Mouse (Mus musculus): ENCODE measurements around the gene Ier3. TPM values are rescaled to one million over a fixed set of nuclear protein-coding genes. Genes with fewer than 3 reads are reported as not detected.

Ier3 gene
- polyA plus RNA-seq, 1 experiment, result 8.6 TPM

DNA sequence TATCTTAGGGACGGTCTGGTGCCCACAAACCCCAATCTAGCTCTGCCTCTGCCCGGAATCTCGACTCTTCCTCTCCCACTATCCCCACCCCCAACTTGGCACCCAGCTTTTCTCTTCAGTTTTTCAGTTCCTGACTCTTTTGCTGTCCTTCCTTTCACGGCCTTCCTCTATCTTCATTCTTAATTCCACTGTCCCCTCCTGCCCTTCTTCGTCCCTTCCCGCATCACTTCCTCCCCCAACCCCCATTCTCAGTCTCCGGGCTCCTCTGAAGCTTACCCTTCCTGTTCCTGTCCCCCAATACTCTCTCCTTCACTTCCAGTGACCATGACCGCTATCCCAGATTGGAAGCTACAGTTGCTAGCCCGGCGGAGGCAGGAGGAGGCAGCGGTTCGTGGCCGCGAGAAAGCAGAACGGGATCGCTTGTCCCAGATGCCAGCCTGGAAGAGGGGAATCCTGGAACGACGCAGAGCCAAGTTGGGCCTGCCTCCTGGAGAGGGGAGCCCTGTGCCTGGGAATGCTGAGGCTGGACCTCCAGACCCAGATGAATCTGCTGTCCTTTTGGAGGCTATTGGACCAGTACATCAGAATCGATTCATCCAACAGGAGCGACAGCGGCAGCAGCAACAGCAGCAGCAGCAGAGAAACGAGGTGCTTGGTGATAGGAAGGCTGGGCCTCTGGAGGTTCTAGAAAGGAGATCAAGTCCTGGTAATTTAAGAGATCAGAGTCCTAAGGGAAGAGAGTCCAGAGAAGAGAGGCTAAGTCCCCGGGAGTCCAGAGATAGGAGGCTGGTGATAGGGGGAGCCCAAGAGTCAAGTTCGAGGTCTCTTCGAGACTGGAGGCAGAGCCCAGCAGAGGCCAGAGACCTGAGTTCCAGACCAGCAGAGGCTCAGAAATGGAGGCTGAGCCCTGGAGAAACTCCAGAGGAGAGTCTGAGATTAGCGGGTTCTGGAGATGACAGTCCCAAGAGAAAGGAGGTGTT, 45.7 kb downstream of the Ier3 start:
- H3K27me3 ChIP-seq (ENCODE audit: control insufficient read depth, insufficient read depth, low read length), result no peaks in the 10 kb centered on the region
- peaks cover 16% of the 10 kb centered on the region for H3K4me1 ChIP-seq (ENCODE audit: control insufficient read depth, insufficient read depth, insufficient read length, low read length)
- H3K27ac ChIP-seq (ENCODE audit: insufficient read depth, low read depth, low read length), result peak overlapping the region; percentile 90
- H3K36me3 ChIP-seq (ENCODE audit: control insufficient read depth, insufficient read depth, low read length), result no peaks in the 10 kb centered on the region
- TF ChIP-seq CTCF (IDR thresholded peaks at IDR 0.05; ENCODE audit: extremely low read depth, insufficient read length, insufficient replicate concordance, low read depth, low read length), result peak; percentile 45; the same call in 1 of the 2 replicates
- TF ChIP-seq POLR2A (IDR thresholded peaks at IDR 0.05; ENCODE audit: low read depth, low read length), result no peak; the same call in 1 of the 2 replicates
- peak overlapping the region; percentile 74 for H3K4me3 ChIP-seq (ENCODE audit: low read depth, low read length)
- WGBS, result 12% methylated on average over 26 of the region's 26 CpGs

- WGBS, result 55% methylated on average over 17 of the region's 17 CpGs
- H3K27me3 ChIP-seq (ENCODE audit: control insufficient read depth, insufficient read depth, low read length), result no peaks in the 10 kb centered on the region
- no peaks in the 10 kb centered on the region for H3K36me3 ChIP-seq (ENCODE audit: control insufficient read depth, insufficient read depth, low read length)
- peak overlapping the region; percentile 90 for H3K27ac ChIP-seq (ENCODE audit: insufficient read depth, low read depth, low read length)
- H3K4me3 ChIP-seq (ENCODE audit: low read depth, low read length), result peak overlapping the region; percentile 74
- TF ChIP-seq CTCF (IDR thresholded peaks at IDR 0.05; ENCODE audit: extremely low read depth, insufficient read length, insufficient replicate concordance, low read depth, low read length) (no peak), POLR2A (IDR thresholded peaks at IDR 0.05; ENCODE audit: low read depth, low read length) (peak; percentile 19; the same call in 1 of the 2 replicates)
- peaks cover 16% of the 10 kb centered on the region for H3K4me1 ChIP-seq (ENCODE audit: control insufficient read depth, insufficient read depth, insufficient read length, low read length)
These were observed 46.8 kb downstream of the Ier3 start for GRCm38 (mm10) chr17:35868165-35868820.

DNA sequence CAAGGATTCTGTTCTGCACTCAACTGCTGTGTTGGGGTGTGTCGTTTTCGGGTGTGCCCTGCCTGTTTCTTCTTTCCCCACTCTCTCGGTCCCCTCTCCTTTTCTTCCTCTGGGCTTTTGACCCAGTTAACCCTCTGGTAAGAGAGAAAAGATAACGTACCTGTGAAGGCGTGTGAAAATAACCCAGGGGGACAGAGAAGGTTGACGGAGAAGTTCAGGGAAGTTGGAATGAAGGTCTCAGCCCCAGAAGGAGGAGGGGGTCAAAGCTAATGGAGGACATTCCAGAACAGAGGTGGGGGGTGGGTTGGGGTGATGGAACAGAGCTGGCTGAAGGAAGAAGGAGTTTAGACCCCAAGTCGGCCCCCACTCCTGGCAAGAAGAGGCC, 47.5 kb downstream of the Ier3 start:
- 20% methylated on average over 7 of the region's 7 CpGs for WGBS
- TF ChIP-seq POLR2A (IDR thresholded peaks at IDR 0.05; ENCODE audit: low read depth, low read length) (no peak), CTCF (IDR thresholded peaks at IDR 0.05; ENCODE audit: extremely low read depth, insufficient read length, insufficient replicate concordance, low read depth, low read length) (no peak)
- Histone ChIP-seq H3K27ac (ENCODE audit: insufficient read depth, low read depth, low read length) (peak overlapping the region; percentile 80), H3K4me3 (ENCODE audit: low read depth, low read length) (peak overlapping the region; percentile 74), H3K4me1 (ENCODE audit: control insufficient read depth, insufficient read depth, insufficient read length, low read length) (peaks cover 16% of the 10 kb centered on the region), H3K36me3 (ENCODE audit: control insufficient read depth, insufficient read depth, low read length) (no peaks in the 10 kb centered on the region), H3K27me3 (ENCODE audit: control insufficient read depth, insufficient read depth, low read length) (no peaks in the 10 kb centered on the region)

- H3K4me1 ChIP-seq (ENCODE audit: control insufficient read depth, insufficient read depth, insufficient read length, low read length), result peaks cover 16% of the 10 kb centered on the region
- H3K4me3 ChIP-seq (ENCODE audit: low read depth, low read length), result peak overlapping the region; percentile 74
- H3K27me3 ChIP-seq (ENCODE audit: control insufficient read depth, insufficient read depth, low read length), result no peaks in the 10 kb centered on the region
- peak overlapping the region; percentile 94 for H3K27ac ChIP-seq (ENCODE audit: insufficient read depth, low read depth, low read length)
- TF ChIP-seq POLR2A (IDR thresholded peaks at IDR 0.05; ENCODE audit: low read depth, low read length) (no peak; the same call in 1 of the 2 replicates), CTCF (IDR thresholded peaks at IDR 0.05; ENCODE audit: extremely low read depth, insufficient read length, insufficient replicate concordance, low read depth, low read length) (no peak)
- H3K36me3 ChIP-seq (ENCODE audit: control insufficient read depth, insufficient read depth, low read length), result no peaks in the 10 kb centered on the region
- WGBS, result 7% methylated on average over 7 of the region's 7 CpGs
These were observed 48.0 kb downstream of the Ier3 start for GRCm38 (mm10) chr17:35869346-35870067.

DNA sequence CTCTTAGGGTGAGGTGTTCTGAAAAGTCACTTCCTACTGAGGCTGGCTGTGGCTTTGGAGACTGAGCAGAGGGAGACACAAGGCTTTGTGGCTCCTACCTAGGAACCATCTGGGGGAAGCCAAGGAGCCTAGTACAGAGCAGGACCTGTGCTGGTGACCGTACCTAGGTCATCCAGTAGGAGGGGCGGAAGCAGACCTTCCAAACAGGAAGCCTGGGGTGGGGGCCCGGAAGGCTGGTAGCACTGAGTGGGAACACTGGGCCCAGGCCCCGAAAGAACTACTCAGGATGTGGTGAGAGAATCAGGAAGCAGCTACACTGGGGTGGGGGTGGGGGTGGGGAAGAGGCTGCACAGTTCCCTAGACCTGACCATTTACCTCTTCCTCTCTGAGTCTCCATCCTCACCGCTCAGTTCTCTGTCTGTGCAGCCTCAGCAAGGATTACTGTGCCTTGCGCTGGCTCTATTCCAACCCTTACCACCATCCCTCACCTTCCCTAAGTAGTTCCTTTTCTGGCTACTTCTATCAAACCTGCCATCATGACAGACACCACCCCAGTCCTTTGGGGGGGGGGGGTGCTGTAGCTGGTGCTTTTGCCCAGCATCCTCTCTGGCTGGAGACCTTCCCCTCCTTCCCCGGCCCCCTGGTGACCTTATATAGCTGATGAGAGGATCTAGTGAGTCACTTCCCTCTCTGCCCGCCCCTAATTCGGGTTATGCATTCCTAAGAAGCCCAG, 48.8 kb downstream of the Ier3 start:
- Histone ChIP-seq H3K27ac (ENCODE audit: insufficient read depth, low read depth, low read length) (peak overlapping the region; percentile 96), H3K4me3 (ENCODE audit: low read depth, low read length) (peak overlapping the region; percentile 50), H3K4me1 (ENCODE audit: control insufficient read depth, insufficient read depth, insufficient read length, low read length) (peaks cover 16% of the 10 kb centered on the region), H3K27me3 (ENCODE audit: control insufficient read depth, insufficient read depth, low read length) (no peaks in the 10 kb centered on the region), H3K36me3 (ENCODE audit: control insufficient read depth, insufficient read depth, low read length) (no peaks in the 10 kb centered on the region)
- WGBS, result 59% methylated on average over 9 of the region's 9 CpGs
- TF ChIP-seq CTCF (IDR thresholded peaks at IDR 0.05; ENCODE audit: extremely low read depth, insufficient read length, insufficient replicate concordance, low read depth, low read length), result no peak

- Histone ChIP-seq H3K27ac (ENCODE audit: insufficient read depth, low read depth, low read length) (peak overlapping the region; percentile 96), H3K36me3 (ENCODE audit: control insufficient read depth, insufficient read depth, low read length) (no peaks in the 10 kb centered on the region), H3K4me1 (ENCODE audit: control insufficient read depth, insufficient read depth, insufficient read length, low read length) (peaks cover 13% of the 10 kb centered on the region), H3K4me3 (ENCODE audit: low read depth, low read length) (peak overlapping the region; percentile 50), H3K27me3 (ENCODE audit: control insufficient read depth, insufficient read depth, low read length) (no peaks in the 10 kb centered on the region)
- 71% methylated on average over 8 of the region's 8 CpGs for WGBS
- TF ChIP-seq CTCF (IDR thresholded peaks at IDR 0.05; ENCODE audit: extremely low read depth, insufficient read length, insufficient replicate concordance, low read depth, low read length), result peak; percentile 48; the same call in 1 of the 2 replicates
- no peak for TF ChIP-seq POLR2A (IDR thresholded peaks at IDR 0.05; ENCODE audit: low read depth, low read length)
These were observed 49.6 kb downstream of the Ier3 start for GRCm38 (mm10) chr17:35870884-35871696.

Other genes with a start within 250 kb of the Ier3 start
- not detected in 2 replicates for gene Sfta2, start 220.1 kb upstream of the Ier3 start, polyA plus RNA-seq (2012; rRNA removed)
- not detected in 2 replicates for gene Gm9573, start 195.0 kb upstream of the Ier3 start, polyA plus RNA-seq (2012; rRNA removed)
- 0.23 and 85.7 TPM in 2 replicates for gene Mucl3, start 178.0 kb upstream of the Ier3 start, polyA plus RNA-seq (2012; rRNA removed)
- 18.2 and 26.5 TPM in 2 replicates for gene Vars2, start 154.1 kb upstream of the Ier3 start, polyA plus RNA-seq (2012; rRNA removed)
- 11.0 and 17.2 TPM in 2 replicates for gene Gtf2h4, start 147.9 kb upstream of the Ier3 start, polyA plus RNA-seq (2012; rRNA removed)
- gene Ddr1, start 117.1 kb upstream of the Ier3 start, polyA plus RNA-seq (2012; rRNA removed), result 51.9 and 76.9 TPM in 2 replicates
- 33.4 and 53.2 TPM in 2 replicates for gene Flot1, start 1.5 kb downstream of the Ier3 start, polyA plus RNA-seq (2012; rRNA removed)
- gene Tubb5, start 16.6 kb downstream of the Ier3 start, polyA plus RNA-seq (2012; rRNA removed), result 82.8 and 157 TPM in 2 replicates
- 1.7 and 3.2 TPM in 2 replicates for gene Mdc1, start 19.8 kb downstream of the Ier3 start, polyA plus RNA-seq (2012; rRNA removed)
- 9.3 and 15.9 TPM in 2 replicates for gene Nrm, start 39.6 kb downstream of the Ier3 start, polyA plus RNA-seq (2012; rRNA removed)
- gene Ppp1r18, start 43.9 kb downstream of the Ier3 start, polyA plus RNA-seq (2012; rRNA removed), result 16.5 and 22.0 TPM in 2 replicates
- gene Dhx16, start 58.1 kb downstream of the Ier3 start, polyA plus RNA-seq (2012; rRNA removed), result 47.0 and 64.3 TPM in 2 replicates
- gene 2310061I04Rik, start 75.7 kb downstream of the Ier3 start, polyA plus RNA-seq (2012; rRNA removed), result 82.8 and 142 TPM in 2 replicates
- gene Atat1, start 88.4 kb downstream of the Ier3 start, polyA plus RNA-seq (2012; rRNA removed), result 24.7 and 56.1 TPM in 2 replicates
- 49.0 and 63.4 TPM in 2 replicates for gene Mrps18b, start 94.7 kb downstream of the Ier3 start, polyA plus RNA-seq (2012; rRNA removed)
- 15.1 and 33.3 TPM in 2 replicates for gene Ppp1r10, start 94.8 kb downstream of the Ier3 start, polyA plus RNA-seq (2012; rRNA removed)
- gene Abcf1, start 148.1 kb downstream of the Ier3 start, polyA plus RNA-seq (2012; rRNA removed), result 52.7 and 84.9 TPM in 2 replicates
- gene Gnl1, start 158.2 kb downstream of the Ier3 start, polyA plus RNA-seq (2012; rRNA removed), result 13.1 and 24.7 TPM in 2 replicates
- 5.5 and 7.8 TPM in 2 replicates for gene Prr3, start 158.6 kb downstream of the Ier3 start, polyA plus RNA-seq (2012; rRNA removed)
- gene H2-T24, start 198.9 kb downstream of the Ier3 start, polyA plus RNA-seq (2012; rRNA removed), result 0.98 and 5.4 TPM in 2 replicates
- 268 and 784 TPM in 2 replicates for gene H2-T23, start 211.2 kb downstream of the Ier3 start, polyA plus RNA-seq (2012; rRNA removed)
- 32.0 and 60.5 TPM in 2 replicates for gene H2-T22, start 221.1 kb downstream of the Ier3 start, polyA plus RNA-seq (2012; rRNA removed)
- gene Gm6034, start 221.3 kb downstream of the Ier3 start, polyA plus RNA-seq (2012; rRNA removed), result not detected in 2 replicates
- gene Gm11127, start 236.7 kb downstream of the Ier3 start, polyA plus RNA-seq (2012; rRNA removed), result 70.6 and 179 TPM in 2 replicates